Mouse (Mus musculus) heart, postnatal 36 days (tissue): ENCODE measurements at regions not wholly inside any gene's neighbourhood (a gene's known extent, or its start where the extent isn't known, plus 50 kb on each side); places are given as distances from the start of the nearest gene placed in this dataset.

Source experiments
- DNase-seq, 2 experiments: peaks; one replicate each; pipeline ENCODE4 v3.0.0; 2021 to 2022
- intact Hi-C: fragments of 180-260 bp; cut with DNase I; formaldehyde crosslinking; loops from one replicate; pipeline ENCODE4 v1.15.1; 2025

DNA sequence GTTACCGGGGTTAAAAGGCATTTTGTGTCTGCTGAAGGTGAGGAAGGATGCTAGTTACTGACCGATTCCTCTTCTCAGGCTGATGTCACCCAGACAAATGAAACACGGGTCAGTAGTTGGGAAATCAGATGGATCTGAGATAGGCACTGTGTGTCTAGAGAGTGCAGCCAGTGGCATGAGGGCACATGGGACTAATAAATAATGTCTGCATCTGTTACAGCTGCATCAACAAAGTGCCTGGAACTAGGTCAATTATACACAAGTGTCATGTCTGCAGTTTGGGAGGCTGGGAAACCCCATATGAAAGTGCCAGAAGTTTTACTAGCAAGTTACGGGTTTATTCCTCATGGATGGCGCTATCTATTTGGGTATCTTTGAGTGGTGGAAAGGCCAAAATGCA is 68.8 kb downstream of the Cxcl12 start:
- intact Hi-C loops = no loop called here
- DNase-seq = no peak

DNA sequence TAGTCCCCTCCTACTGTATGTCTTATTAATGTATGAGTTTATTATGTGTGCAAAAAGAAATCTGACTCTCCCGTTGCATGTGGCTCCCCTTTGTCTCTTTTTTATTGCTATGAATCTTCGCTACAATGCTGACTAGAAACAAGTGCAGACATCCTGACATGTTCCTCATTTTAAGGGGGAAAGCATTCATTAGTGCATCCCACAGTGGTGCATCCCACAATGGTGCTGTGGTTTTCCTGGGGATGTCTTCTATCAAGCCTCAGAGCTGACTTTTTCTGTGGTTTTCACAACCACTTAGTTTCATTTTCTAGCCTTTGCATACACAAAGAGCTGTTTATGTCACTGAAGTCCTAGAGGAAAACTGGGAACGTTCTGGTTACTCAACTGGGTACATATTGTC is 72.9 kb downstream of the Cxcl12 start:
- DNase-seq = no peak
- intact Hi-C loops = no loop called here

DNA sequence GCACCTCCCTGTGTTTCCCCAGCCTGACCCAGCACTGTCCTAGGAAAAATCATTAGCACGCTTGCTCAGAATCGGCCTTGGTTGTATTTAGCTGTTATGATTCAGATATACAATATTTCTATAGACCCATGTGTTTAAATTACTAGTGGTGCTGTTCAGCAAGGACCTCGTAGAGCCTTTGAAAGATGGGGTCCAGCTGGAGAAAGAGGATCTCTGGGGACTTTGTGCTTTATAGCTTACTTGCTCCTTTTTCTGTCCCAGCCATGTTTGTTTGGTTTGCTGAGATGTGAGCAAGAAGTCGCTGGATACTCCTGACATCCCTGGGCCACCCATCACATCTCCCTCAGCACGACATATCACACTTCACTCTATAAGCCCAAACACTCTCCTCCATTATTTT is 77.1 kb downstream of the Cxcl12 start:
- DNase-seq = no peak
- intact Hi-C loops = loop anchor here (5.0 kb wide), 2 partner anchors 102 to 307 kb away; no protein-coding TSS in a partner anchor

DNA sequence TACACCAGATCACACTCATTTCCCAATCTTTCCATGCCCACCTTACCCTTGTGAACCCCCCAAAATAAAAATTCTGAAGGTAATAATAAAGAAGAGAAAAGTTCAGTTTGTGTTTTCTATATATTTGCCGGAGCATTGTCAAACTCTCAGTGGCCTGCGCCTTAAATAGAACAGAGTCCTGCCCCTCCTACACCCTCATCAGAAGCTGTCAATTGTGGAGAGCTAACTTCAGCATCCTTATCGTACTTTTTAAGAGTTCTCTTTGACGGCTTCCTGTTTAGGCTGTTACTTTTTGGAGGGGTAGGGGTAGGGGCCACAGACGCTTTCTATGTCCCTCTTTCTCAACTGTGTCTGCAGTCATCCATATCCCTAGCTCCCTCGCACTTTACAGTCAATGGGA is 77.5 kb downstream of the Cxcl12 start:
- intact Hi-C loops = loop anchor here (5.0 kb wide), 2 partner anchors 101 to 306 kb away; no protein-coding TSS in a partner anchor

DNA sequence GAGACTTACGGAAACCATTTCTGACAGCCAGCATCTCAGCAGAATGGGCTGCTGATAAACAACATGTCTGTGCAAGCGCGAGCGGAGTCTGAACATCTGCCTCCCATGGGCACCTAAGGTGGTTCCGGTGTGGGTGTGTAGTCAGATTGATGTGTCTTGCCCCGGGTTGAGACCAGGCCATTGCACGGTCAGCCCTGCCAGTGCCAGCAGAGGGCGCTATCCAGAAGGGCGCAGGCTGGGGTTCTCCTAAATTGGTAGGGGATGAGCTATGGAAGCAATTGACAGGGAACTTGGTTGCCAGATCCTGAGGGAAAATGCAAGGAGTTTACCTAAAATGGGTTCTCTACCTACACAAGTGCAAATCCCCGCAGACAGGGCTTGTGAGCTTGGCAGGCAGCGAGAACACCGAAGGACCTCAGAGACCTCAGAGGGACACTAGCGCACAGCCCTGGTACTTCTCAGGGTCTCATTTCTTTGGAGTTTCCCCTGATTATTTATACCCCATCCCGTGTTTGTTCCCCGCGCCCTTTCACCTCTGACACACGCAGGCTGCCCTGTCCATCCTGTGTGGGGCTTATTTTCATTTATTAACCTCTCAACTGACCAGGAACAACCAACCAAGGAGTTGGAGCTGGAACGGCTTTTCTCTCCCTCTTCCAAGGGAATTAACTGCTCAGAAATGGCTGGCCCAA is 81.0 kb downstream of the Cxcl12 start:
- intact Hi-C loops = loop anchor here (5.0 kb wide), 2 partner anchors 98 to 303 kb away; no protein-coding TSS in a partner anchor
- peak in 1 of 2 experiments; percentile 47 for DNase-seq

More for the DNA sequence above, 77.5 kb downstream of the Cxcl12 start:
- no peak for DNase-seq

DNA sequence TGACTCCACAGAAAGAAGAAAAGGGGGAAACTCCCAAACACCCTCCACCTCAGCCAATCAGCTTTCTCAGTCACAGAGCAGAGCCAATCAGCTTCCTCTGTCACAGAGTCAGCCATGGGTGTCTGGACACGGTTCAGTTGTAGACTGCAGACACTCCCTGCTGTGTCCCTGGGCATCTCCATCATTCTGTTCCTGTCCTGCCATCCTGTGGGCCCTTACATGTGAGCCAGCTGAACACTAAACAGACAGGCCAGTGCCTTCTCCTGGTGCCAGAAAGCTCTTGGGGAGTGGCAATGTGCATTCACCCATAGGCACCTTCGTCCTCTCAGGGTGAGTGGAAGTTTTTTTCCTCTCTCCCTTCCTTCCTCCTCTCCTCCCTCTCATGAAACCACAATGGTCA is 81.7 kb downstream of the Cxcl12 start:
- DNase-seq = no peak
- intact Hi-C loops = no loop called here

DNA sequence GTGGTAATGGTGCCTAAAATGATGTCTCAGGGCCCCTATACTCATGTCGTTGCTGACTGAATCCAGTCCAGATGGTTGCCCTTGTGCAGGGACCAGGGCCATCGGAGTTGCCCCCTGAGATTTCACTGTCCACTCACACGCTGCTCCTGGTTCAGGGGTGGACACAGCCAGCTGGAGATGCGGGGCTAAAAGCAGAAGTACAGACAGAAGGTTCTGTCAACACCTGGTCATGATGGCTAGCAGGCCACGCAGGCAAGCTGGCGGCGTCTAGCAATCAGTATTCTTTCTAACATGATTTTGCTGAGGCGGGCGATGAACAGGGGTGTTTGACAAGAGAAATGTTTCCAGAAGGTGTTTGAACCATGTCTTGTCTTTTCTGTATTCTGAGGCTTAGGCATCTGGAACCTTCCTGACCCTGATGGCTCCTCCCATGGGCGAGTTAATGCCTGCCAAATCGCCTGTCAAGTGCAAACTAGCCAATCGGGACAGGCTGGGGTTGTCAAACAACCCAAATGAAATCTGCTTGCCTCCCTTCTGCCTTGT is 83.1 kb downstream of the Cxcl12 start:
- no peak for DNase-seq
- intact Hi-C loops = no loop called here

DNA sequence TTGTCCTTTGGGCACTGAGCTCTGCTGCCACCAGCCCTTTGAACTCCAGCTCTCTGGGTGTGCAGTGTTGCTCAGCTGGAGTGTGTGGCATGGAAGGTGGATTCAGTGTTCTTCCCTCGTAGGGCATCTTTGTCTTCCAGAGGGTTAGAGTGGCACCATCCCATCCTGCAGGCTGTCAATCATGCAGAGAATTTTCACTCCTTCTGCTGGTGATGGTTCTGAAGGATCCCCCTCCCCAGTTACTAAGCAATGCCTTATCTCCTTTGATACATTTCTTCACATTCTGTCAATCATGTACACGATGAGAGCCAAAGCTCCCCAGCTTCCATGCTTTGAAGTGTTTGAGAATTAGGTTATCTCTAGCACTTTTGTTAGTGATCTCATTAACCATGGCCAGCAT is 84.0 kb downstream of the Cxcl12 start:
- DNase-seq = no peak
- intact Hi-C loops = no loop called here

DNA sequence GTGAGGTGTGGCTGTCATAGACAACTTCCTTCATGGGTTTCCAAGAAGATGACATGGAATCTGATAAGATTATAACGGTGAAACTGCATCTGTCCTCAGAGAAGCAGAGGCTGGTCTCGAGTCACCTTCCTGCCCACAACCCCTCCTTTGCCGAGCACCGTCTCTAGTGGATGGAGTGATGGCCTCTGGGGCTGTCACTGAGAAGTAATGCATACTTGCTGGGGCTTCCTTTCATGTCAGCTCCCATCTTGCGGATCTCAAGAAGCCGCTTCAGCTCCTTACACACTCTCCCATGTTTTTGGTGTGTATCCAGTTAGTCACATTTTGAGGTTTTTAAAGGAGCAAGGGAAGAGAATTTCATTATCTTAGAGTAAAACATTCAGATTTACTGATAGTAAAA is 84.7 kb downstream of the Cxcl12 start:
- intact Hi-C loops = no loop called here

DNA sequence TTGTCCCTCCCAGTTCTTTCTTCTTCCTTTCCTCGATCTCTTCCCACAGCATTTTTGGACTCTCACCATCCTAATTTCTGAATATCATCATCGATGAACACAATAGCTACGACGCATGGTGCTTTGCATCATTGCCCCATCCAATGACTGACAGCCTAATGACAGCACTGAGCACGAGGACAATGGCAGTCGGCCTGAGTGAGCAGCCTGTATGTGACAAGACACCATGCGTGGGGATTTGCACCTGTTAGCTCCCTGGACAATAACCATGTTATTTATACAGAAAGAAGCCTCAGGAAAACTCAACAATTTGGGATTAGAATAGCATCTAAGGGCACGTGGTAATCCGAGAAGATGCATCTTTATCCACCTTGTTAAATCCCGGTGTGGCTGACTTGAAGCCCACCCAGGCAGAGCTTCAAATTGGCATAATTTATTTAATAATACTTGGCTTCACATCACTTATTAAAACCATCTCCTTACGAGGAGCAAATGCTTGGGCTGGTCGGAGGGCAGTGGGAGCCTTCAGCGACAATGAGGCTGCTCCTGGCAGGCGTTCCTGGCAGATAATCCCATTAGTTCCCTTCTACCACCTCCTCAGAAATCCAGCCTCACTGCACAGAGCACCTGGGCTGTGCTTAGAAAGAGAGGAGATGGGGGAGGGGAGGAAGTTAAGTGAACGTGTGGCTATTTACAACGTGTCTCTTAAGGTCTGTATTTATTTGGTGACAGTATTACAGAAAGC is 85.4 kb downstream of the Cxcl12 start:
- intact Hi-C loops = no loop called here
- DNase-seq = no peak

More for the DNA sequence above, 84.7 kb downstream of the Cxcl12 start:
- DNase-seq = no peak

DNA sequence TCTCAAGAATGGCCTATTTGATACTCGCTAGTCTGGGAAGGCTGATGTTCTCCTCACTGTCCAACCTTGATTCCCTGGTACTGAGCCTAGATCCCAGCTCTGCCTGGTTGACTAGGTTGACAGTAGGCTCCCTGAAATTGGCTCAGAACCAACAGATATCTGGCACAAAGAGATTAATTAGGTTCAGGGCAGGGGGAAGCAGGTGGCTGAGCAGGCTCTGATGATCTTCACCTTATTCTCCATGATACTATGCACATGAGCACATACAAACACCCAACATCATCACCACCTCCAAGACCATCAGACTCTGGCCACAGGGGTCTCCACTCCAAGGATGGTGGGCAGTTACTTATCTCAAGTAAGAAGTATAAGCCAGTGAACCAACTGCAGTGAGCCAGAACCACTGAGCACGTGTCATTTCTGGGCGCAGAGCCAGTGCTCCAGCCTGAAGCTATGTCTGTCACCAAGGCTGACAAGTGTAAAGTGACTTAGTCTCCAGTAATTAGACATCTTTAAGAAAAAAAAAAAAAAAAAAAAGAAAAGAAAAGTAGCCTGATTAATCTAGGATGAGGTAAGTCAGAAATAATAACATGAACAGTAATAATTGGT is 86.4 kb downstream of the Cxcl12 start:
- DNase-seq = peak; percentile 59 to 63
- intact Hi-C loops = no loop called here

DNA sequence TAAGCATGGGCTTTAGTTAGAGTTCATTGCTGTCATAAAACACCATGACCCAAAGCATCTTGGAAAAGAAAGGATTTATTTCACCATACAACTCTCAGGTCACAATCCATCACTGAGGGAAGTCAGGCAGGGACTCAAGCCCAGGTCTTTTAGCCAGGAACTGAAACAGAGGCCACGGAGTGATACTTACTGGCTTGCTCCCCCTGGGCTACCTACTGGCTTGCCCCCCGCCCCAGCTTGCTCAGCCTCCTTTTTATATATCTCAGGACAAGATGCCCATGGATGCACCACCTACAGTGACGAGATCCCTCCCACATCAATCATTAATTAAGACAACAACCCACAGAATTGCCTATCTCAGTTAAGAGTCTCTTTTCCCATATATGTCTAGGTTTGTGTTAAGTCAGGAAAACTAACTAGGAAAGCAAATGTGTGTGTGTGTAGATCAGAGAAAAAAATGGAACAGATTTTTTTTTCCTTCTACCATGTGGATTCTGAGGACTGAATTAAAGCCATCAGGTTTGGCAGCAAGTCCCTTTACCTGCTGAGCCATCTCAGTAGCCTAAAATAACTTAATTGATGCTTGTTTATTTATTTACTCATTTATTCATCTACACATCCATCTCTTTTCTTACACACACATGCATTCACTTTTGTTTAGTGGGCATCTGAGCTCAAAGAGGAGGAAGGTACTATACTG is 87.2 kb downstream of the Cxcl12 start:
- no peak for DNase-seq
- intact Hi-C loops = no loop called here

DNA sequence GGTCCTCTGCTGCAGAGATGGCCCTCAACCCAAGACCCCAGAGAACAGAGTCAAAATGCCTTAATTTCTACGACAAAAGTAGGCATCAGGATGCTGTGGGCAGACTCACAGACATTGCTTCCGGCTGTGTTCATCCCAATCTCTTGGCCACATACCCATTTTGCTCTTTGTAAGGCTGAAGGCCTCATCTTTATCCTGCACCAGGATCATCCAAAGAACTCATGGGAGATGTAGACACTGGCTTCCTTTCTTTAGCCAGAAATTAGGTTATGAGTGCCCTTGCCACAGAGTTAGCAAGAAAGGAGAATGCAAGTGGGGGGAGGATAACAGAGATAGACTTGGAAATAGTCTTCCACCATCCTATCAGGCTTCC is 87.8 kb downstream of the Cxcl12 start:
- intact Hi-C loops = no loop called here
- no peak for DNase-seq

DNA sequence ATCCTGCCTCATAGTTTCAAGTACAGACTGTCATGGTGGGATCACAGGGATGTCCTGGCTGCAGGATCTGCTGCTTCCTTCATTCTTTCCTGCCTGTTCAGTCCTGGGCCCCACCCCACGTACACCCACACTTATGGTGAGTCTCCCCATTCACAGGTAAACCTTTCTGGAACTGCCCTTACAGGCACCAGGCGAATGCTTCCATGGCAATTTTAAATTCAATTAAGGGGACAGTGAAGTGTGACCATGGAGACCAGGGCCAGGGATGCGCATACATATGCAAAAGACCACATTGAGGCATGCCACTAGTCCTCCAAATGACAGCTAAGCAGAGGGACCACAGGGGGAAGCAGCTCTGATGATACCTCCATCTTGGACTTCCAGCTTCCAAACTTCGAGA is 89.3 kb downstream of the Cxcl12 start:
- intact Hi-C loops = no loop called here
- no peak for DNase-seq

DNA sequence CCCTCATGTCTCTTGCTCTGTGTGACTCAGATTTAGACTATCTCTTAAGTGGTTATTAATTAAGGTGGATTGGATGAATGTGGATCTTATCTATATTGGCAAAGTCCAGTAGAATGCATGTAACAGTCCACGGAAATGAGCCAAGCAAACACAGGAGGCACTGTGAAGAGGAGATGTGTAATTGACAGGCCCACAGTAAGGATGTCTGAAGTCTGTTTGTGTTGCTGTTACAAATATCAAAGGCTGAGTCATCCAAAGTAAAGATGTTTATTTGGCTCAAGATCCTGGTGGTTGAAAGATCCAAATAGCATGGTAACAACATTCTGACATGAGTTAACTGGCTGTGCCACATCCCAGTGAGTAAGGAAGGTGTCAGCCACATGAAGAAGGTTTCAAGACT is 99.6 kb downstream of the Cxcl12 start:
- intact Hi-C loops = no loop called here

DNA sequence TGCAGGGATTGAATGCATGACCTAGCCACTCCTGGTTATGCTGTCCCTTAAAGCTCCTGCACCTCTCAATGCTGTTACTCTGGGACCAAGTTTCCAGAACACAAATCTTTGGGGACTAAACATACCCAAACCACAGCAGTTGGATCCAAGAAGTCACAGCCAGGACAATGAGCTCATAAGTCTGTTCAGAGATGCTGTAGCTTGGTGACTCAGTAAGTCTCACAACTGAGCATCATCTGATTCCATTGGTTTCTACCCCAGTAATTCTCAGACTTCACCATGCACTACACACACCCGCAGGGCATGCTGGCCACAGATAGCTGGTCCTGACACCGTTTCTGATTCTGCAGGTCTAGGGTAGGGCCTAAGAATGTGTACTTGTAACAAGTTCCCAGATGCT is 100.0 kb downstream of the Cxcl12 start:
- DNase-seq = no peak
- intact Hi-C loops = no loop called here

More for the DNA sequence above, 99.6 kb downstream of the Cxcl12 start:
- no peak for DNase-seq

DNA sequence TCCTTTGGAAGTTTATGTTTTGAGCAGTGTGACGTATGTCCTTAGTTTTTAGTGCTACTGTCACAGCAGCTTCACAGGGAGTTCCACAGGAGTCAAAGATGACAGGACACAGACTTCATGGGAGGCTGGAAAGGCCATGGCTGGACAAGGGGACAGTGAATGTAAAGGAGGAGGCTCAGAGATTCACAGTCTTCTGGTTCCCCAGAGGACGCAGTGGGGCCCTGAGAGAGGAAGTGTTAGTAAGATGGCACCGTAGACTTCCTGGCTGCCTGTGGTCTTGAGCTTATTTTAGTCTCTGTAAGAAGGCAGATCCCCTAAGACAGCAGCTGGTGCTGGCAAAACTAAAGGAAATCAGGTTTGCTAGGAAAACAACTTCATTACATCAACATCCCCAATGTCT is 101.9 kb downstream of the Cxcl12 start:
- DNase-seq = no peak

DNA sequence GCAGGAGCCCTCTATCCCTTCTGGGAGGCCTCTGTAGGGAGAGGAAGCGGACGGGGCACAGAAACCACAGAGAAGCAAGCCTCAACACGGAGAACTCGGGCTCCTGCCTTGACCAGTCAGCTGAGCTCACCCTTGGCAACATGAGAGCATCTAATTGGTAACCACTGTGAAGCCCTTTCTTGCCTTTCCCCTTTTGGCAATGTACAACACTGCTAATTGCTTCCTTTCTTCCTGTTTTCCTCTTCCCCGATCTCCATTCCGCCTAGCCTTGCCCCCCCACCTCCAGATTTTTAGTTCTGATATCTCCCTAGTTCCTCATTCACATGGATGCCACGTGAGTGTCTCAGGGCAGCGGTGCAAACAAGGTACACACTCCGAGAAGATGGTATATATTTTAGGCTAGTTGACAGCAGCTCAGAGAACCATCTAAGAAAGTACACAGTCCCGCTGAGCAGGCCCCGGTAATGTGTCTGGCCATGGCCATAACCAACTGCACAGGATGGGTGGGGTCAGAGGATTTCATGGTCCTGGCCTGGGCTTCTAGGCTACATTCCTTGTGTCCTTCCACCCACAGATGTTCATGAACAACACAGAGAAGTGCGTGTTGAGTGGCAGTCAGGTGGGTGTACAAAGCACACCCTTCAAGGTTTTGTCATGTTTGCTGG is 103.4 kb downstream of the Cxcl12 start:
- intact Hi-C loops = no loop called here
- DNase-seq = no peak

More for the DNA sequence above, 101.9 kb downstream of the Cxcl12 start:
- intact Hi-C loops = no loop called here

DNA sequence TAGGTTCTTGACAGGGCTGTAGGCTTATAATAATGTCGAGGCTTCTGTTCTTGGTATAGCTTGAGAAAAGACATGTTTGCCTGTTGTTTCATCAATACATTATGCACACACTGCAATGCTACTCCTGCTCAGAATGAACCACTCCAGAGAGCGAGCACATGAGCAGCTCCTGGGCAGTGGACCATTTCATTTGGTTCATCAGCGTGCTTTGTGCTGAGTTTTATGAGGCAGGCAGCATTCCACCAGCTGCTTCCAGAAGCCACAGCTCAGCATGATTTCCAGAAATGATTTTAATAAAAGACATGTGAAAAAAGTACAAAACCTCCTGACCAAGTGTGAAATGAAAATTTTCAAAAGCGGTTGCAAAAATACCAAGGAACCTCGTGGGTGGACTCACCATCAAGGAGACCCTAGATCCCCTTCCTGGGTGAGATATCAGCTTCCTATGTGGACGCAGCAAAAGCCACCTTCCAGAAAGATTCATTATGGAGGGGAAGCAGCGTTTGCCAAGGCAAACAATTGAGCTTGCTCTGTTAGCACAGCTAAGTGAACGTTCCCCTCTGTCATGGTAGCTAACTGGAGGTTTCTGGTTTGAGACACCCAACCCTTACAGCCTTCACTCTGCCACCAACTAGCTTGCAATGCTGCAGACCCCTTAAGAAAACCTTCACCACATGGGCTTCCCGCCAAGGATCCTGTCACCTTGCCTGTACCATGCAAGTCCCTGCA is 104.1 kb downstream of the Cxcl12 start:
- DNase-seq = no peak
- intact Hi-C loops = no loop called here

DNA sequence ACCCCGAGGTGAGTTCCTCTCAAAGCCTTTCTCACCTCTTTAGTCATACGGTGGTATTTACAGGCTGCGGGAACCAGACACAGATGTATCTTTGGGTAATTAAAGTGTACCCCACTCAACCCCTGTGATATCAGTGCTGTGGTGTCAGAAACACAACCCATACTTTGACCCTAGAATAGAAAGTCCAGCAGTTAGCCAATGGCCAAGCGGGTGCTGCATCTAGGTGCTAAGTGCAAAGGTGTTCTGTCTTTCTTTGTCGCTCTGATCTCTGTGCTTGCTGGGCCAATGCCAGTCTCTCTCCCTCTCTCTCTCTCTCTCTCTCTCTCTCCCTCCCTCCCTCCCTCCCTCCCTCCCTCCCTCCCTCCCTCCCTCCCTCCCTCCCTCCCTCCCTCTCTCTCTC is 107.6 kb downstream of the Cxcl12 start:
- DNase-seq = no peak
- intact Hi-C loops = no loop called here
